In genomic region chr6:115908421-115908982, GRCm38 (mm10) we compare ENCODE assay signal across 18 mouse cellular contexts. TPM values are rescaled to one million over a fixed set of nuclear protein-coding genes. Genes with fewer than 3 reads are reported as not detected.
DNase-seq lines count a peak whose midpoint lies in the region; ATAC-seq and TF ChIP-seq lines count a peak whose summit lies in the region.
"Had no signal": no experiment of that assay in that cellular context is flagged by ENCODE, and none has a peak within 500 bp of the region (broad histone marks: within the 10 kb centered on the region; RNA-seq: fewer than 3 reads in every experiment).

No protein-coding gene starts in this region.

- no peak for DNase-seq in heart, adult 2 months
- no peak for DNase-seq in heart, adult 8-10 months (ENCODE audit: low spot score)
- DNase-seq in lung, postnatal 25 days (ENCODE audit: low spot score), result no peak
- DNase-seq in liver, adult 2 months (ENCODE audit: extremely low read depth, low read depth, low spot score), result peak; percentile 72
- DNase-seq in c-Kit-positive CD71-positive TER-119-positive erythroid progenitor cells, embryonic 14.5 days (ENCODE audit: low spot score), result no peak
- DNase-seq: cerebellum, postnatal 10 days; forebrain, postnatal 0 days; kidney, postnatal 25 days had no signal

- no peak for TF ChIP-seq CTCF in heart, adult 2 months (IDR thresholded peaks at IDR 0.05)
- TF ChIP-seq CTCF in liver, adult 2 months (IDR thresholded peaks at IDR 0.05; ENCODE audit: low read depth, low read length), result no peak
- no peak for TF ChIP-seq CTCF in small intestine, adult 2 months (IDR thresholded peaks at IDR 0.05; ENCODE audit: extremely low read depth, insufficient read length, insufficient replicate concordance, low read depth, low read length)

- ATAC-seq in lung, embryonic 16.5 days (ENCODE audit: low read depth), result no peak
- ATAC-seq: CD4-positive, CD25-positive, alpha-beta regulatory T cell, adult 4 months; forebrain, postnatal 0 days; hindbrain, postnatal 0 days had no signal

- H3K27ac ChIP-seq in heart, adult 2 months, result peak overlapping the region; percentile 66
- H3K27ac ChIP-seq in lung, embryonic 16.5 days (ENCODE audit: low read length), result peak overlapping the region; percentile 15; the same call in 1 of the 2 replicates
- no peak overlapping the region for H3K27ac ChIP-seq in liver, adult 2 months (replicated peaks; ENCODE audit: insufficient read depth, low read depth, low read length)
- 0 out of 2 replicates have a peak overlapping the region, but pooled peaks have one; percentile 12 for H3K27ac ChIP-seq in small intestine, adult 2 months (ENCODE audit: insufficient read depth, low read depth, low read length)
- H3K27ac ChIP-seq: hindbrain, postnatal 0 days; stomach, postnatal 0 days had no signal

- 62% methylated on average over 6 of the region's 6 CpGs for WGBS in heart, adult 2 months
- WGBS in lung, embryonic 16.5 days, result 35% methylated on average over 6 of the region's 6 CpGs
- 35% methylated on average over 6 of the region's 6 CpGs for WGBS in liver, adult 2 months
- WGBS in small intestine, adult 2 months, result 55% methylated on average over 6 of the region's 6 CpGs

- no peaks in the 10 kb centered on the region for H3K79me2 ChIP-seq in heart, adult 2 months (replicated peaks; ENCODE audit: control insufficient read depth, insufficient read depth, low read length)
- no peaks in the 10 kb centered on the region for H3K79me2 ChIP-seq in liver, adult 2 months (ENCODE audit: control insufficient read depth, insufficient read depth, low read length)

- H3K4me3 ChIP-seq in heart, adult 2 months, result no peak overlapping the region
- H3K4me3 ChIP-seq in lung, embryonic 16.5 days (ENCODE audit: low read length), result no peak overlapping the region
- H3K4me3 ChIP-seq in liver, adult 2 months (ENCODE audit: insufficient read depth, low read depth, low read length), result no peak overlapping the region
- no peak overlapping the region for H3K4me3 ChIP-seq in small intestine, adult 2 months (ENCODE audit: low read depth, low read length)
- H3K4me3 ChIP-seq: embryonic facial prominence, embryonic 15.5 days; lung, embryonic 15.5 days had no signal

- no peak overlapping the region for H3K9ac ChIP-seq in heart, adult 2 months (ENCODE audit: low read depth, low read length)
- no peak overlapping the region for H3K9ac ChIP-seq in lung, embryonic 16.5 days (ENCODE audit: low read length)
- no peak overlapping the region for H3K9ac ChIP-seq in liver, adult 2 months (ENCODE audit: low read depth, low read length)
- H3K9ac ChIP-seq: embryonic facial prominence, embryonic 15.5 days; forebrain, postnatal 0 days; lung, embryonic 15.5 days had no signal

- TF ChIP-seq POLR2A in heart, adult 2 months (IDR thresholded peaks at IDR 0.05; ENCODE audit: insufficient read depth, low read depth, low read length), result no peak
- no peak for TF ChIP-seq POLR2A in liver, adult 2 months (IDR thresholded peaks at IDR 0.05; ENCODE audit: extremely low read depth, insufficient read depth, low read length)
- TF ChIP-seq POLR2A in small intestine, adult 2 months (IDR thresholded peaks at IDR 0.05; ENCODE audit: low read depth, low read length), result no peak

- no peaks in the 10 kb centered on the region for H3K9me3 ChIP-seq in lung, embryonic 16.5 days (ENCODE audit: control insufficient read depth, low read length)
- H3K9me3 ChIP-seq: embryonic facial prominence, embryonic 15.5 days; lung, embryonic 15.5 days had no signal

- H3K36me3 ChIP-seq in heart, adult 2 months (ENCODE audit: control insufficient read depth, insufficient read depth, low read length), result no peaks in the 10 kb centered on the region; the same call in 1 of the 2 replicates
- peaks cover 5% of the 10 kb centered on the region for H3K36me3 ChIP-seq in lung, embryonic 16.5 days (ENCODE audit: control insufficient read depth, insufficient read depth, low read length)
- H3K36me3 ChIP-seq in liver, adult 2 months (ENCODE audit: control insufficient read depth, insufficient read depth, low read length), result no peaks in the 10 kb centered on the region
- H3K36me3 ChIP-seq in small intestine, adult 2 months (ENCODE audit: control insufficient read depth, insufficient read depth, low read length), result no peaks in the 10 kb centered on the region
- H3K36me3 ChIP-seq: lung, embryonic 15.5 days had no signal

- peaks cover 46% of the 10 kb centered on the region for H3K4me1 ChIP-seq in heart, adult 2 months (ENCODE audit: control insufficient read depth, insufficient read depth, low read length)
- peaks cover 27% of the 10 kb centered on the region for H3K4me1 ChIP-seq in lung, embryonic 16.5 days (replicated peaks; ENCODE audit: control insufficient read depth, insufficient read depth, low read length)
- H3K4me1 ChIP-seq in liver, adult 2 months (ENCODE audit: control insufficient read depth, insufficient read depth, low read length), result 0 out of 2 replicates have a peak, but pooled peaks cover 6% of the 10 kb centered on the region
- peaks cover 4% of the 10 kb centered on the region; the same call in 1 of the 2 replicates for H3K4me1 ChIP-seq in small intestine, adult 2 months (ENCODE audit: control insufficient read depth, insufficient read depth, insufficient read length, low read length)
- H3K4me1 ChIP-seq: embryonic facial prominence, embryonic 15.5 days had no signal

- no peak overlapping the region for H3K4me2 ChIP-seq in lung, embryonic 16.5 days (ENCODE audit: low read depth, low read length)
- H3K4me2 ChIP-seq: embryonic facial prominence, embryonic 15.5 days; lung, embryonic 15.5 days had no signal

- intact Hi-C loops in heart, adult 2 months (cut with DNase I), result no loop called here

- no peaks in the 10 kb centered on the region for H3K27me3 ChIP-seq in heart, adult 2 months (ENCODE audit: control insufficient read depth, insufficient read depth, low read length)
- no peaks in the 10 kb centered on the region for H3K27me3 ChIP-seq in lung, embryonic 16.5 days (ENCODE audit: control insufficient read depth, insufficient read depth, low read depth, low read length)
- no peaks in the 10 kb centered on the region for H3K27me3 ChIP-seq in liver, adult 2 months (ENCODE audit: control insufficient read depth, insufficient read depth, low read length)
- no peaks in the 10 kb centered on the region for H3K27me3 ChIP-seq in small intestine, adult 2 months (ENCODE audit: control insufficient read depth, insufficient read depth, low read length)
- H3K27me3 ChIP-seq: embryonic facial prominence, embryonic 15.5 days; lung, embryonic 15.5 days had no signal

- TF ChIP-seq EP300 in heart, adult 2 months (IDR thresholded peaks at IDR 0.05; ENCODE audit: insufficient read depth, low read depth, low read length), result no peak

RNA-seq across cellular contexts. Expression of gene Rho, which starts 23.0 kb away (rescaled TPM):
- total RNA-seq in heart, adult 2 months (2021), result under 1 TPM in 1 of 2 experiments, not detected in 1; 0.23 TPM
- polyA plus RNA-seq in heart, adult 2 months (2012; rRNA removed), result 0.44 and 1.3 TPM in 2 replicates
- not detected for total RNA-seq in heart, adult 8-10 months (2022)
- 0.08 and 0.16 TPM in 2 replicates for polyA plus RNA-seq in lung, embryonic 16.5 days (2015; fragmentation: Nextera tagmentation; extraction: Ambion mirVana)
- not detected in 2 replicates for total RNA-seq in liver, adult 2 months (2014; rRNA removed)
- 0.04 TPM in 1 of 2 replicates, not detected in the other for polyA plus RNA-seq in liver, adult 2 months (2012; rRNA removed)
- polyA plus RNA-seq in small intestine, adult 2 months (2012; rRNA removed), result 0.27 and 0.35 TPM in 2 replicates
- polyA plus RNA-seq: CD4-positive, CD25-positive, alpha-beta regulatory T cell, adult 4 months; forebrain, postnatal 0 days had no signal

RNA-seq across cellular contexts. Expression of gene H1foo, which starts 36.2 kb away (rescaled TPM):
- total RNA-seq in heart, adult 2 months (2021), result not detected
- not detected in 2 replicates for polyA plus RNA-seq in heart, adult 2 months (2012; rRNA removed)
- not detected for total RNA-seq in heart, adult 8-10 months (2022)
- not detected in 2 replicates for polyA plus RNA-seq in lung, embryonic 16.5 days (2015; fragmentation: Nextera tagmentation; extraction: Ambion mirVana)
- not detected in 2 replicates for total RNA-seq in liver, adult 2 months (2014; rRNA removed)
- polyA plus RNA-seq in liver, adult 2 months (2012; rRNA removed), result not detected in 2 replicates
- polyA plus RNA-seq in small intestine, adult 2 months (2012; rRNA removed), result not detected in 2 replicates
- total RNA-seq: forebrain, postnatal 0 days; gastrocnemius, postnatal 4 days; left cerebral cortex, adult 8-10 months; neutrophil, adult 5-6 weeks had no signal
- polyA plus RNA-seq: CD4-positive, CD25-positive, alpha-beta regulatory T cell, adult 4 months; embryonic facial prominence, embryonic 15.5 days; forebrain, postnatal 0 days; hindbrain, postnatal 0 days; lung, embryonic 15.5 days; stomach, postnatal 0 days had no signal

RNA-seq across cellular contexts. Expression of gene Ift122, which starts 55.2 kb away (rescaled TPM):
- 1 to 10 TPM; 6.6 to 7.3 TPM for total RNA-seq in heart, adult 2 months (2021)
- 12.8 and 15.2 TPM in 2 replicates for polyA plus RNA-seq in heart, adult 2 months (2012; rRNA removed)
- 1 to 10 TPM; 8.5 to 10.0 (median 9.0) TPM for total RNA-seq in heart, adult 8-10 months (2022)
- 23.4 and 23.5 TPM in 2 replicates for polyA plus RNA-seq in lung, embryonic 16.5 days (2015; fragmentation: Nextera tagmentation; extraction: Ambion mirVana)
- 3.0 and 3.6 TPM in 2 replicates for total RNA-seq in liver, adult 2 months (2014; rRNA removed)
- 2.0 TPM in 2 replicates for polyA plus RNA-seq in liver, adult 2 months (2012; rRNA removed)
- polyA plus RNA-seq in small intestine, adult 2 months (2012; rRNA removed), result 3.0 and 3.1 TPM in 2 replicates

RNA-seq across cellular contexts. Expression of gene Mbd4, which starts 55.3 kb away (rescaled TPM):
- total RNA-seq in heart, adult 2 months (2021), result 1 to 10 TPM in 1 of 2 experiments, under 1 TPM in 1; 0.93 to 1.5 TPM
- polyA plus RNA-seq in heart, adult 2 months (2012; rRNA removed), result 1.2 and 1.5 TPM in 2 replicates
- 1 to 10 TPM in 3 of 4 experiments, under 1 TPM in 1; 0.98 to 1.5 (median 1.1) TPM for total RNA-seq in heart, adult 8-10 months (2022)
- polyA plus RNA-seq in lung, embryonic 16.5 days (2015; fragmentation: Nextera tagmentation; extraction: Ambion mirVana), result 22.4 and 23.5 TPM in 2 replicates
- total RNA-seq in liver, adult 2 months (2014; rRNA removed), result 1.1 and 1.8 TPM in 2 replicates
- 0.21 and 0.31 TPM in 2 replicates for polyA plus RNA-seq in liver, adult 2 months (2012; rRNA removed)
- 0.19 and 0.57 TPM in 2 replicates for polyA plus RNA-seq in small intestine, adult 2 months (2012; rRNA removed)
